Mouse (Mus musculus) cortical plate, adult 2 months (tissue): ENCODE results near the gene Gripap1.

Experiments
- CTCF ChIP-seq: fragments of 200-500 bp; IDR thresholded peaks from 2 replicates; pipeline ENCODE4 v1.5.1; 2011; ENCODE audit warnings: mild to moderate bottlenecking, control low read depth, low read length; ENCODE audit not compliant: insufficient read depth; ENCODE audit errors: extremely low read depth
- POLR2A ChIP-seq: fragments of 200-500 bp; IDR thresholded peaks from 2 replicates; pipeline ENCODE4 v1.6.1; 2011; ENCODE audit warnings: mild to moderate bottlenecking, low read length, control low read depth; ENCODE audit not compliant: insufficient read depth; ENCODE audit errors: extremely low read depth

DNA sequence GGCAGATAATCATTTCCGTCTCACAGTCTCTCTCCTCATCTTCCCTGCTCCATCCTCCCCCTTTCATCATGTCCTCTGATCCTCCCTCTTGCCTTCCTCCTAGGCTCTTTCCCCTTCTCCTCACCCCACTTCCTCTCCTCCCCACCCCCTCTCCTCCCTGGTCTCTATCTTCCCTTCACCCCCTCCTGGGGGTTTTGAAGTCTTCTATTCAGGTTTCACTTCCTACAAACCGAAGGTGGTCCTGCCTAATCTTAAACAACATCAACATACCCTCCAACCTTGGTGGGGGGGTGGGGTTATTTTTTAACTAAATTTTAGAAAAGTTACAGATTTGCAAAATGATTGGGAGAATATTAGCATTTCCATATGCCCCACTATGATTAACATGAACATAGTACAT lies 78.9 kb downstream of the Gripap1 start:
- TF ChIP-seq CTCF (no peak), POLR2A (no peak)
